Mouse (Mus musculus) adrenal gland (tissue): ENCODE results near the gene Gm42742.

Experiments
- intact Hi-C: fragments of 180-260 bp; cut with DNase I; formaldehyde crosslinking; loops from one replicate; pipeline ENCODE4 v1.15.1; 2025

Gm42742 gene

GRCm38 (mm10) chr7:127008239-127009019, 12.5 kb downstream of the Gm42742 start:
- intact Hi-C loops = no loop called here

GRCm38 (mm10) chr7:127007313-127008024, 13.4 kb downstream of the Gm42742 start:
- intact Hi-C loops = no loop called here

DNA sequence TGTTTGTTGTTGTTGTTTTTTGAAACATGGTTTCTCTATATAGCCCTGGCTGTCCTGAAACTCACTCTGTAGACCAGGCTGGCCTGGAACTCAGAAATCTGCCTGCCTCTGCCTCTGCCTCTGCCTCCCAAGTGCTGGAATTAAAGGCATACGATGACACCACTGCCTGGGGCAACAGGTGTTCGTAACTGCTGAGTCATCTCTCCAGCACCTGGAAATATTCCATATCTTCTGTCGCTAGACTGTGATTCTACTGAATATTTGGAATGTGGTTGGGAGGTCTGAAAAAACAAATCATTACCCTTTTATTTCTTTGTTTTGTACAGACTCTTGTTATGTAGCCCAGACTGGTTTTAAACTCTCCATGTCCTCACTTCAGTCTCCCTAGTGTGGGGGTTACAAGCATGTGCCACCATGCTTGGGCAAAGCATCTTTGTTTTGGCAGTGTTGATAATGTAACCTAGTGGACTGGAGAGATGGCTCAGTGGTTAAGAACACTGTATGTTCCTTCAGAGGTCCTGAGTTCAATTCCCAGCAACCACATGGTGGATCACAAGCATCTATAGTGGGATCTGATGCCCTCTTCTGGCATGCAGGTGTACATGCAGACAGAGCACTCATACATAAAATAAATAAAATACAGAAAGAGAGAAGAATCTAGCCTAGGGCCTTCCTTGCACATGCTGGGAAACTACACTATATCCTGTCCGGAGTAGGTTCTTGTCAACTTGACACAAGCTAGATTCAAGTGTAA, 16.6 kb downstream of the Gm42742 start:
- intact Hi-C loops = no loop called here

DNA sequence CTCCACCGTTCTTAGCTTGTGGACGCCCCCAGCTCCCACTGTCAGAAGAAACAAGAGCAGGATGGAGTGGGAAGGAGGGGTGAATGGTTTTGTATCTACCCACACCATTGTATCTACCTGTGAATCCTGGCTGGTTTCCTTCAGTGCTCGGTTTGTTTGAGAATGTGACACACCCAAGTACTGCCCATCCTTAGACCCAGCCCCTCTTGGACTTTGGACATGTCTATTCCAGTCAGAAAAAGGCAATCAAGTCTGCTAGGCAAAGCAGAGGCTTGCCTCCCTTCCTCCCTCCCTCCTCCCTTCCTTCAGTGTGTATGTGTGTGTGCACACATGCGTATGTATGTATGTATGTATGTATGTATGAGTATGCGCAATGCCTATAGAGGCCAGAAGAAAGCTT, 17.3 kb downstream of the Gm42742 start:
- intact Hi-C loops = no loop called here

GRCm38 (mm10) chr7:126999568-126999967, 21.3 kb downstream of the Gm42742 start:
- intact Hi-C loops = no loop called here

- intact Hi-C loops = no loop called here
Observed at GRCm38 (mm10) chr7:126996449-126996848, 24.4 kb downstream of the Gm42742 start.

GRCm38 (mm10) chr7:126988816-126989215, 32.1 kb downstream of the Gm42742 start:
- intact Hi-C loops = no loop called here

DNA sequence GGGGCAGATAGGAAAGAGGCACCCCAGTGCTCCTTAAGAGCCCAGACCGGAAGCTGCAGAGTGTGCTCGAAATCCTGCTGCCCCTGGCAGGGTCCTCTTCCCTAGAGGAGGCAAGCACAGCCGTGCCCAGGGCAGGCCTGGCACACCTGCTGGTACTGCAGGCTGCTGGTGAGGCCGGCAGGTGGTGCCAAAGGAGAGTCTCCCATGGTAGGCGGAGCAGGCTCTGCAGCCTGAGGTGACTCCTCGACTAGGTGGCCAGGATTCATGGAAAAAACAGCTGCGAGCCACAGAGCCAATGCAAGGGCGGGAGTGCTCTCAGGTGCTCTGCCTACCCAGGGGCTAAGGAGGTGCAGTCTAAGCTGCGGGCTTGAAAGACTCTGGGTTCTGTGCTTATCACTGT, 34.6 kb downstream of the Gm42742 start:
- intact Hi-C loops = no loop called here

DNA sequence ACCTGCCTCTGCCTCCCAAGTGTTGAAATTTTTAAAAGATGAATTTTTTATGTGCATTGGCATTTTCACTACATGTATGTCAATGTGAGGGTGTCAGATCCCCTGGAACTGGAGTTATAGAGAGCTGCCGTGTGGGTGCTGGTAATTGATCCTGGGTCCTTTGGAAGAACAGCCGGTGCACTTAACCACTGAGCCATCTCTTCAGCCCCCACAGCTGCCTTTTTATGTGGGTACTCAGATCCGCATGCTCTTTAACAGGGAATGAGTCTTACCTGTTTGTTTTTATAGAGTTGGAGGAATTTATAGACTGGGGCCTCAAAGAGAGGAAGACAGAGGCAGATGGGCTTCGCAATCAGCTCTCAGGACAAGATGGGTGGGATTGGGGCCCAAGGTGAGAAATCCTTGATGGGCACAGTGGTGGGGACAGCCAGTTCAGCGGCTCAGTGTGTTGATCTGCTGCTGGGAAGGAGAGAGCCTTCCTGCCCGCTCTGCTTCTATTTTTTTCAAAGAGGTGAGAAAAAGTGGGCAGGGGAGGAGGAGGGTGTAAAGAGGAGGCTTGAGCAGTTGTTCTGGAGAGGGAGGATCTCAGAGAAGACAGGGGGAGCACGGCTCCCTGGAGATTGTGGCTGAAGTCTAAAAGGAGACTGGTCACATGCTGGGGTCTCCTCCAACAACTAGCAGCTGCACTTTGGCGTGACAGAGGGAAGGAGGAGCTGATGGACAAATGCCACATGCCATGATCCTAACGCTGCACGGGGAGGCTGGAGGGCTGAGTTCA, 36.0 kb downstream of the Gm42742 start:
- intact Hi-C loops = no loop called here

DNA sequence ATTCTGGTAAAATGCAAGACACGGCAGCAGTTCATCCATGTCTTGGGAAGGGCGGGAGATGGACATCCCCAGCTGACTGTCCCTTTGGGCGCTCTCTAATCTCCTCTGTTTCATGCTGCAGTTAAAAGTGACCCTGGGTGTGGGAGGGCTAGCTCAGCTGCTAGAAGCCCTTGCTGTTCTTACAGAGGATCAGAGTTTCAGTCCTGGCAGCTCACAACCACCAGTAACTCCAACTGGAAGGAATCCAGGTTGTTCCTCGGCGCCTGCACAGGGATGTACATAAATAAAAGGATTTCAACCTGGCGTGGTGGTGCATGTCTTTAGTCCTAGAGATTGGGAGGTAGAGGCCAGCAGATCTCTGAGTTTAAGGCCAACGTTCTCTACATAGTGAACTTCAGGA, 37.8 kb downstream of the Gm42742 start:
- intact Hi-C loops = no loop called here

- intact Hi-C loops = no loop called here
Observed at GRCm38 (mm10) chr7:126982054-126982453, 38.8 kb downstream of the Gm42742 start.

- intact Hi-C loops = no loop called here
Observed at GRCm38 (mm10) chr7:126981601-126982000, 39.3 kb downstream of the Gm42742 start.

DNA sequence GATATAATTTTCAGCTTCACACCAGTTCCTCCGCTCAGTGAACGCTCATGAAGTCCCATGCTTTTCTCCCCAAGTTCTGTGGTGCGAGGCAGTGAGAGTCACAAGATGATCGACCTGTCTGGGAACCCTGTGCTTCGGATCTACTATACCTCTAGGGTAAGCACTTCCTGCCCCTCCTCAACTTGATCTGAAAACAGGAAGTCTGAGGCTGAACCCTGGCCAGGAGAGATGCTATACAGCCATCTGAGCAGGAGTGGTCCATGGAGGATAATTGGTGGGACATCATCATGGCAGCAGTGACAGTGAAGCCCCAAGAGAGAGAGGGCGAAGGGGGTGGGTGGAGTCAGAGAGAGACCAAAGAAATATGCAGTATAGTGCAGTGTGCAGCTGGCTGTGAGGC, 42.1 kb downstream of the Gm42742 start:
- intact Hi-C loops = loop anchor here (5.0 kb wide), 1 partner anchor 33 kb away; the partner anchor contains the start of gene Mvp

- intact Hi-C loops = loop anchor here (5.0 kb wide), 1 partner anchor 35 kb away; the partner anchor contains the start of gene Mvp
Observed at GRCm38 (mm10) chr7:126976878-126977459, 43.9 kb downstream of the Gm42742 start.

- intact Hi-C loops = loop anchor here (5.0 kb wide), 1 partner anchor 36 kb away; the partner anchor contains the start of gene Mvp
Observed at GRCm38 (mm10) chr7:126975950-126976866, 44.7 kb downstream of the Gm42742 start, which contains the start of gene Cdiptos. TSS of gene Cdiptos (minus strand) at chr7:126976098.

DNA sequence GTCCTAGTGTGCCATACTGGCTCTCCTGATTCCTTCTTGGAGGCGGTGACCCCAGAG, 45.2 kb downstream of the Gm42742 start, which contains the start of gene Cdipt:
TSS of gene Cdipt (plus strand) at position 22 of the 57 bp plus-strand sequence.
- intact Hi-C loops = loop anchor here (5.0 kb wide), 1 partner anchor 37 kb away; the partner anchor contains the start of gene Mvp

- intact Hi-C loops = loop anchor here (5.0 kb wide), 1 partner anchor 37 kb away; the partner anchor contains the start of gene Mvp
Observed at GRCm38 (mm10) chr7:126975493-126975892, 45.4 kb downstream of the Gm42742 start.

GRCm38 (mm10) chr7:126967361-126967760, 53.5 kb downstream of the Gm42742 start:
- intact Hi-C loops = no loop called here

- intact Hi-C loops = no loop called here
Observed at GRCm38 (mm10) chr7:126965568-126965967, 55.3 kb downstream of the Gm42742 start.
